Mouse (Mus musculus) natural killer cell, adult 2 months (primary cell): ENCODE results near the gene Wdr66.
A peak's percentile ranks its signal among the peaks of the same experiment; 100 is the strongest.

ENCODE experiments used
- DNase-seq, 2 experiments: peaks; one replicate each; pipeline ENCODE4 v3.0.0; 2022; ENCODE audit warnings: low spot score in 2 of 2

Gene Wdr66

GRCm38 (mm10) chr5:123357253-123357652 is 105.4 kb downstream of the Wdr66 start:
- no peak for DNase-seq

DNA sequence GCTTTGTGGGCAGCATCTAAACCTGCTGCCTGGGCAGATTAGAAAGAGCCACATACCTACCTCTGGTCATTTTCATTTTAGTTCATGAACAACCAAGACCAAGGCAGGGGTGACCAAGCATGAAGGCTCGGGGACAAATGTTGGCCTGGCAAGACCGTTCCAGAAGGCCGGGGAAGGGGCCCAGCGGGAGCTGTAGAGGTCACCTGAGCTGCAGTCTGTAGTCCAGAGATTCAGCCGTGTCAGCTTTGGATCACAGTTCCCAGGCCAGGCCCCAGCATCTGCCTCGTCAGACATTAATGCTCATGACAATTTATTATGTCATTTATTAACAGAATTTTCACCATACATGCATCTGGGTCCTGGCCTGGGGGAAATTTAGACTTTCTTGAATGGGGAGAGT is 107.5 kb downstream of the Wdr66 start:
- no peak for DNase-seq

DNA sequence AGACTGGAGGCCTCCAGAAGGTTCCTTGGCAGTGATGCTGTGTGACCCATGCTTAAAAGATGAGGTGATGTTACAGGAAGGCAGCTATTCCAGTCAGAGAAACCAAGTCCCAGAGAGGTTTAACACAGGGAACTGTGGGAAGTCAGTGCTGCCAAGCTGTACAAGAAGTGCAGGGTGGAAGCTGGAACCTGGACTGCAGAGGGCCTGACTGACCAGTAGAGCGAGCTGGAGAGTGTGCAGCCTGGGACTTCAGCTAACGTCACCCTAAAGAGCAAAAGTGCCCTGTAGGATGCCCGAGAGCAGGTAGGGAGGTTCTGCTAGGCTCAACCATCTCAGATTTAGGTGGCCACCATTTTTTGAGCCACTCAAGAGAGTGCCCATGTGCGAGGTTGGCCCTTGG is 111.0 kb downstream of the Wdr66 start:
- no peak for DNase-seq

- no peak for DNase-seq
Measured at GRCm38 (mm10) chr5:123364302-123364971, 112.5 kb downstream of the Wdr66 start.

- peak; percentile 30 to 56 for DNase-seq
Measured at GRCm38 (mm10) chr5:123368869-123369488, 117.1 kb downstream of the Wdr66 start.

DNA sequence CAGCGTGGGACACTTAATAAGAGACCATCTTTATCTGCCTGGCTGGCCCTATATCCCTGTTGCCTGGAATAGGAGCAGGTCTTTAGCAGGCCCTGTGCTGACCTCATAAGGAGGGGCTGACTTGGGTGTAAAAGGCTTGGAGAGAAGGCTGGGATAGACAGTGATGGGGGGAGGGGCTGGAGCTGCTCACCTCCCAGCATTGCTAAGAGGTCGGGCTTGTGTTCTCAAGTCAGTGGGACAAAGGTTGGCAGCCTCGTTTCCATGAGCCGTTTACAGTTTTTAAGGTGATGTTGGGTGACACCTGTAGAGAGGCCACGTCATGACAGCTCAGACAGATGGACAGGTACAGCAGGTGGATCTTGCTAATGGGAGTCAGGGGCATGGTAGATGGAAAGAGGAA is 118.1 kb downstream of the Wdr66 start:
- no peak for DNase-seq

DNA sequence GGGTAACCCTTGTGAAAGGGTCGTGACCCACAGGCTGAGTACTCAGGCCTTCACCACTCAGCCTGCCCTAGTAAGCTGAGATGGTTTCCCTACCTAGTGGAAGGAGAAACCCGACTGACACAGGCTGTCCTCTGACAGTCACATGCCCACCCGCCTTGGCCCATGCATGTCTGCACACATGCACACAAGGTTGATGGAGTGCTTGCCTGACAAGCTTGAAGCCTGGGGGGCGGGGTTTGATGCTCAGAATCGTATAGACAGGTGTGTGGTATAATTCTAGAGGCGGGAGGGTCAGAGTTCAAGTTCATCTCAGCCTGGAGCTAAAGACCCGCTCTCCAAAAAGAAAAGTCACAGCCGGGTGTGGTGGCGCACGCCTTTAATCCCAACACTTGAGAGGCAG is 123.4 kb downstream of the Wdr66 start:
- no peak for DNase-seq

DNA sequence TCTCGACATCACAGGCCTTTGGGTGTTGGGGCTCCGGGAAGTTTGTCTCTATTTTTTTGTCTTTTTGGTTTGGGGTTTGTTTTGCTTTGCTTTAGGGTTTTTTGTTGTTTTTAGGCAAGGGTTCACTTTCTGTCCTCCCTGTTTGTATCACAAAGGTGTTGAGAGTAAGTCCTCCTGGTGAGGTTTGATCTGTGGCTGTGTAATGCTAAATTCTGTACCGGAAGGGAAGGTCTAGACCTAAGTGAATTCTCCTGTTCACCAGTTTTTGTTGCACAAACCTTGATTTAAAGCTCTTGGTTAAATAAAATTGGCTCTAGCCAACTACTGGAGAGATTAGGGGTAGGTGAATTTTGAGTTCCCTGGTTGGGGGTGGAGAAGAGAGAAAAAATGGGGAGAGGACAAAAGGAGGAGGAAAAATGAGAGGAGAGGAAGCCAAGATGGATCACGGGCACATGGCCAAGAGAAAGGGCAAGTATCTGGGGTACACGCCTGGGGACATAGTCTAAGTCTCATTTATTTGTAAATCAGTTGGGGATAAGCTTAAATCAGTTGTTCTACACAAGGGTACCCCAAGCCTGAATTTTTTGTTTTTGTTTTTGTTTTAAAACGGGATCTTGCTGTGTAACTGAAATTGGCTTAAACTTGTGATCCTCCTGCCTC is 124.0 kb downstream of the Wdr66 start:
- no peak for DNase-seq

GRCm38 (mm10) chr5:123376569-123376968 is 124.7 kb downstream of the Wdr66 start:
- DNase-seq, result no peak
